Mouse (Mus musculus): ENCODE measurements around the gene Gm11569. TPM values are rescaled to one million over a fixed set of nuclear protein-coding genes. Genes with fewer than 3 reads are reported as not detected.
"Not testable (repeated sequence)": the region's sequence is repeated elsewhere in the genome, so short reads cannot be mapped to it uniquely, and the experiment has no call there.

The Gm11569 gene
- polyA plus RNA-seq (2012), result not detected in 2 replicates

DNA sequence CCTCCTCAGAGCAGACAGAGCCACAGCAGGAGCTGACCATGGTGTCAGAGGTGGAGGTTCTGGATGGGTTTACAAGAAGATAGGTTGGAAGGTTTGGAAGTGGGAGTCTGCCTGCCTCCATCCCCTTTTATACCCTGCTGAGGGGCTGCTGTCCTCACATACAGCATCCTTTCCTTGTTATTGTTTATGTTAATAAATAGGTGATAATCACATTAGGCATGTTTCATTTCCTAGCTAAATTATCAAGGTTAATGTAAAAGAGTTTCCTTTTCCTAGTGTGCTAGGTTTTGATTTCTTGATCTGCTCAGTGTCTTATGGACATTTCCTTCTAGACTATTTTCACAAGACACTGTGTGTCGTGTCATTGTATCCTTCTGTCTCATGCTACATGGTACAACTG lies at the start of gene Gm11569:
TSS of gene Gm11569 (minus strand) at position 101 of the 400 bp plus-strand sequence.
- not testable (repeated sequence) for H3K27me3 ChIP-seq (ENCODE audit: control insufficient read depth); H3K36me3 ChIP-seq (ENCODE audit: control insufficient read depth); H3K4me3 ChIP-seq (replicated peaks); H3K4me1 ChIP-seq (ENCODE audit: control insufficient read depth); H3K9me3 ChIP-seq (ENCODE audit: control insufficient read depth, low read length)

DNA sequence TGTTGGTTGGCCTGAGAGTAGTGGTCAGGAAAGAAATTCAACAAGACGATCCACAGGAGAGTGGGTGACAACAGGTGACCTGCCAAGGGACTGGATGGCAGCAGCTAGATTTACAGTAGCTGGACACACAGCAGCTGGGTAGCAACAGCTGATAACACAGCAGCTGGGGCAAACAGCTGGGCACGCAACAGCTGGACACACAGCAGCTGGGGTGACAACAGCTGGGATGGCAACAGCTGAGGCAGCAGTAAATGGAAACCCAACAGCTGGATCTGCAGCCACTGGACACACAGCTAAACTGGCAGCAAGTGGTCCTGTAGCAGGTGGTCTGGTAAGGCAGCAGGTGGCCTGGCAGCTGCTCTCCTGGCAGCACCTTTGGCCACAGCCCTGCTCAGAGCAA lies 48.0 kb upstream of the Gm11569 start:
- no peak overlapping the region for H3K4me3 ChIP-seq (replicated peaks)
- H3K4me1 ChIP-seq (ENCODE audit: control insufficient read depth), result no peaks in the 10 kb centered on the region
- H3K36me3 ChIP-seq (ENCODE audit: control insufficient read depth), result no peaks in the 10 kb centered on the region
- H3K27me3 ChIP-seq (ENCODE audit: control insufficient read depth), result no peaks in the 10 kb centered on the region
- H3K9me3 ChIP-seq (ENCODE audit: control insufficient read depth, low read length), result peaks cover 4% of the 10 kb centered on the region; the same call in 1 of the 2 replicates
- TF ChIP-seq TAL1 (IDR thresholded peaks at IDR 0.05; ENCODE audit: low read length) (no peak), GATA1 (IDR thresholded peaks at IDR 0.05; ENCODE audit: low read length) (no peak)

DNA sequence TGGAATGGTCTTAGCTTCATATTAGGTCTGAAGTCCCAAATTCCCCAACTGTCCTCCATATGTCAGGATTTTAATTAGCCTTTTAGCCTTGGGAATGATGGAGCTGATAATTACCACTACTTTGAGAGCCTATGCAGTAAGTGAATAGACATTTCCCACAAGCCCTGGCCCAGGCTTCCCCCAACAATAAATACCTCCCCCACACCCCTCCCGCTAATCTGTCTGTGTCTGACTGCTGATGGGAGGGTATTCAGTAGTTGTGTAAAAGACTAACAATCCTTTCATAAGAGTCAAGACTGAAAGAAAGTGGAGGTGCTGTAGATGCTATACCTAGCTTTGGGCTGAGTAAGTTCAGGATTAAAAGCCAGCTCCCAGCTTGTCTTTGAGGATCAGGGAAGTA lies 43.5 kb upstream of the Gm11569 start:
- TF ChIP-seq GATA1 (IDR thresholded peaks at IDR 0.05; ENCODE audit: low read length) (no peak), TAL1 (IDR thresholded peaks at IDR 0.05; ENCODE audit: low read length) (no peak)
- Histone ChIP-seq H3K27me3 (ENCODE audit: control insufficient read depth) (no peaks in the 10 kb centered on the region), H3K4me3 (replicated peaks) (no peak overlapping the region), H3K9me3 (ENCODE audit: control insufficient read depth, low read length) (peaks cover 12% of the 10 kb centered on the region), H3K4me1 (ENCODE audit: control insufficient read depth) (no peaks in the 10 kb centered on the region), H3K36me3 (ENCODE audit: control insufficient read depth) (no peaks in the 10 kb centered on the region)

- no peak within 1 kb of the TSS for H3K4me3 ChIP-seq (replicated peaks)
These were observed 39.2 kb upstream of the Gm11569 start, which contains the start of gene 2300003K06Rik for GRCm38 (mm10) chr11:99837966-99838365. 2300003K06Rik (minus strand) TSS chr11:99838066.

GRCm38 (mm10) chr11:99815566-99815965 lies 16.8 kb upstream of the Gm11569 start, which contains the start of gene Gm11564:
Gm11564 (minus strand) TSS chr11:99815666.
- H3K36me3 ChIP-seq (ENCODE audit: control insufficient read depth); H3K9me3 ChIP-seq (ENCODE audit: control insufficient read depth, low read length); H3K4me3 ChIP-seq (replicated peaks); H3K4me1 ChIP-seq (ENCODE audit: control insufficient read depth); H3K27me3 ChIP-seq (ENCODE audit: control insufficient read depth): not testable (repeated sequence)

More at GRCm38 (mm10) chr11:99837966-99838365, 39.2 kb upstream of the Gm11569 start, which contains the start of gene 2300003K06Rik:
- no peaks in the 10 kb centered on the region for H3K4me1 ChIP-seq (ENCODE audit: control insufficient read depth)
- H3K27me3 ChIP-seq (ENCODE audit: control insufficient read depth), result no peaks in the 10 kb centered on the region
- TF ChIP-seq TAL1 (IDR thresholded peaks at IDR 0.05; ENCODE audit: low read length), result no peak
- peaks cover 15% of the 10 kb centered on the region for H3K9me3 ChIP-seq (ENCODE audit: control insufficient read depth, low read length)
- H3K36me3 ChIP-seq (ENCODE audit: control insufficient read depth), result no peaks in the 10 kb centered on the region

- H3K9me3 ChIP-seq (ENCODE audit: control insufficient read depth, low read length), result not testable (repeated sequence)
These were observed 11.1 kb upstream of the Gm11569 start, which contains the start of gene Krtap4-13 for GRCm38 (mm10) chr11:99809792-99810191. Krtap4-13 (minus strand) TSS chr11:99809892.

GRCm38 (mm10) chr11:99804346-99804745 lies 5.6 kb upstream of the Gm11569 start, which contains the start of gene Gm11554:
Gm11554 (minus strand) TSS chr11:99804446.
- H3K9me3 ChIP-seq (ENCODE audit: control insufficient read depth, low read length); H3K4me1 ChIP-seq (ENCODE audit: control insufficient read depth): not testable (repeated sequence)

More at GRCm38 (mm10) chr11:99809792-99810191, 11.1 kb upstream of the Gm11569 start, which contains the start of gene Krtap4-13:
- not testable (repeated sequence) for H3K27me3 ChIP-seq (ENCODE audit: control insufficient read depth); H3K4me1 ChIP-seq (ENCODE audit: control insufficient read depth); H3K36me3 ChIP-seq (ENCODE audit: control insufficient read depth); H3K4me3 ChIP-seq (replicated peaks)

GRCm38 (mm10) chr11:99793367-99793766 lies 5.4 kb downstream of the Gm11569 start, which contains the start of gene Gm11596:
Gm11596 (minus strand) TSS chr11:99793467.
- Histone ChIP-seq H3K36me3 (ENCODE audit: control insufficient read depth) (no peaks in the 10 kb centered on the region), H3K27me3 (ENCODE audit: control insufficient read depth) (no peaks in the 10 kb centered on the region), H3K9me3 (ENCODE audit: control insufficient read depth, low read length) (peaks cover 5% of the 10 kb centered on the region; the same call in 1 of the 2 replicates), H3K4me1 (ENCODE audit: control insufficient read depth) (no peaks in the 10 kb centered on the region), H3K4me3 (replicated peaks) (no peak within 1 kb of the TSS)
- TF ChIP-seq TAL1 (IDR thresholded peaks at IDR 0.05; ENCODE audit: low read length) (no peak), GATA1 (IDR thresholded peaks at IDR 0.05; ENCODE audit: low read length) (no peak)

More at GRCm38 (mm10) chr11:99804346-99804745, 5.6 kb upstream of the Gm11569 start, which contains the start of gene Gm11554:
- not testable (repeated sequence) for H3K4me3 ChIP-seq (replicated peaks); H3K36me3 ChIP-seq (ENCODE audit: control insufficient read depth); H3K27me3 ChIP-seq (ENCODE audit: control insufficient read depth)

GRCm38 (mm10) chr11:99784900-99785299 lies 13.8 kb downstream of the Gm11569 start, which contains the start of gene Krtap4-9:
Krtap4-9 (plus strand) TSS chr11:99785200.
- not testable (repeated sequence) for H3K9me3 ChIP-seq (ENCODE audit: control insufficient read depth, low read length); H3K4me3 ChIP-seq (replicated peaks); H3K27me3 ChIP-seq (ENCODE audit: control insufficient read depth); H3K4me1 ChIP-seq (ENCODE audit: control insufficient read depth); H3K36me3 ChIP-seq (ENCODE audit: control insufficient read depth)

DNA sequence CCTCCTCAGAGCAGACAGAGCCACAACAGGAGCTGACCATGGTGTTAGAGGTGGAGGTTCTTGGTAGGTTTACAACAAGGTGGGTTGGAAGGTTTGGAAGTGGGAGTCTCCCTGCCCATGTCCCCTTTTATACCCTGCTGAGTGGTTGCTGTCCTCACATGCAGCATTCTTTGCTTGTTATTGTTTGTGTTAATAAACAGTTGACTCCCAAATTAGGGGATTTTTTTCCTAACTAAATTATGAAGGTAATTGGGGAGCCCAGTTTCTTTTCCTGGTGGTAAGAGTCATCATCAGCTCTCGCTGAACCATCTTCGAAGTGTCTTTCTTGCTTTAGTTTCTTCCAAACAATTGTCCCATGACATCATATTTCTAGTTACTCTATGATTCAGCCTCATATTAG lies 18.1 kb downstream of the Gm11569 start, which contains the start of gene Krtap4-8:
TSS of gene Krtap4-8 (minus strand) at position 101 of the 400 bp plus-strand sequence.
- H3K4me3 ChIP-seq (replicated peaks), result no peak within 1 kb of the TSS
- no peaks in the 10 kb centered on the region for H3K4me1 ChIP-seq (ENCODE audit: control insufficient read depth)
- no peaks in the 10 kb centered on the region for H3K9me3 ChIP-seq (ENCODE audit: control insufficient read depth, low read length)
- TF ChIP-seq TAL1 (IDR thresholded peaks at IDR 0.05; ENCODE audit: low read length) (no peak), GATA1 (IDR thresholded peaks at IDR 0.05; ENCODE audit: low read length) (no peak)
- no peaks in the 10 kb centered on the region for H3K27me3 ChIP-seq (ENCODE audit: control insufficient read depth)
- no peaks in the 10 kb centered on the region for H3K36me3 ChIP-seq (ENCODE audit: control insufficient read depth)

Measured in erythroblast, embryonic 14.5 days (primary cell).